Mouse (Mus musculus): Measurements from ENCODE around the gene Odf2l. TPM values are rescaled to one million over a fixed set of nuclear protein-coding genes. Genes with fewer than 3 reads are reported as not detected.

The Odf2l gene
- total RNA-seq, 2 experiments from 2014 or later = 16.4 to 23.5 TPM

DNA sequence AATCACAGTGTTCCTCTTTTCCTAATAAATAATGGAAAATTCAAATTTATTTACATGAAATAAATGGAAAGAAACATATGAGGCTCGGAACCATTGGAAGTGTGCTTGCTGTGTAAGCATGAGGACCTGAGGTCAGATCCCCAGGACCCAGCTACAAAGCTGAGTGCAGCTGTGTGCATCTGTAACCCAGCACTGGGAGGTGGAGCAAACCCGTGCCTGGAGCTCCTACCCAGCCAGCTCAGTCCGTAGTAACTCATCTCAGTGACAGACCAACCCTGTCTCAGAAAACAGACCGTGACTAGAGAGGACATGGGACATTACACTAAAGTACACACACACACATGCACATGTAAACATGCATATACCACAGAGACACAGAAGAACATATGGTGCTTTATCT is 21.8 kb downstream of the Odf2l start:
- no peak for DNase-seq

DNA sequence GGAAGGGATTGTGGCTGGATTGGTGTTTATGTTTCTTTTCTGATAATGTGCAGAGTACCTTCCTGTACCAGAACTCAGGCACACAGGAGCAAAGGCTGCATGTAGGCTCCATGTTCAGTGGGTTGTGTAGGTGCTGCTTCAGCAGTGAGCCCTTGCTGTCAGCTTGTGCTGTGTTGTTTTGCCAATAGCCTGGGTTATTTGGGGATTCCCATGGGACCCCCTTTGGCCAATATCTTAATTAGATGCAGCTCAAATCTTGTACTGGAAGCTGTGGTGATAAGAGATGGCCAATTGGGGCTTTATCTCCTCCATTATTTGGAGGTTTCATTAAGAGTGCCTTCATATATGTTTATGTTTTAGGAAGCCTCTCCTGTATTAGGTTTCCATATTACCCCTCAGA is 24.5 kb downstream of the Odf2l start:
- no peak for DNase-seq

DNA sequence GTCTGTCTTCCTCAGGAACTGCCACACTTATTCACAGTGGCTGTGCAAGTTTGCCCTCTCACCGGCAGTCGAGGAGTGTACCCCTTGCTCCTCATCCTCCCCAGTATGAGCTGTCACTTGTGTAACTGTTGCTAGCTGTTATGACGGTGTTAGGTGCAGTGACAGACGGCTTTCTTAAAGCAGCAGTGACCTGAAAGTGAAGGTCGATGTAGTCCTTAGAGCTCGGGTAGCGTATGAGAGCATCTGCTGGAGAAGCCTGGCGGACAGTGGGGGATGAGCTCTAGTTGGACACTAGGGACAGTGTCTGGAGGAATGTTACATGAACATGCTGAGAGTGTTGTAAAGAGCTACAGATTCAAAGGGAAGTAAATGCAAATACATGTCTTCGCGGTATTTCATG is 25.5 kb downstream of the Odf2l start:
- DNase-seq = no peak

DNA sequence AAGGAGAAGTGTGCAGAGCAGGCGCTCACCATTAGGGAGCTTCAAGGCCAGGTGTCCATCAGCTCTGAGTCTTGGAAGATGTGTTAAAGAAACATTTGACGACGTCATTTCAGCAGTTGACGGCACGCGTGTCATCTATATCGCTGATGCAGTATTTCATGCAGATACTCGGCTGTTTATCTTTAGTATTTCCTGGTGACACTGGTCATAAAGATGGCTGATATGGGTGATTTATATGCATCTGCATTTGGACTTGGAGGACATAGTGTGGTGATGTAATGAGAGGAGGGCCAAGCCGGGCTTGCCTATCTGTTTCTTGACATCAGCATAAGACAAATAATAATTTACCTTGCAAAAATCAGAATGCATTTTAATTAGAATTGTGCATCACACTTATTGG is 28.5 kb downstream of the Odf2l start:
- DNase-seq = no peak

DNA sequence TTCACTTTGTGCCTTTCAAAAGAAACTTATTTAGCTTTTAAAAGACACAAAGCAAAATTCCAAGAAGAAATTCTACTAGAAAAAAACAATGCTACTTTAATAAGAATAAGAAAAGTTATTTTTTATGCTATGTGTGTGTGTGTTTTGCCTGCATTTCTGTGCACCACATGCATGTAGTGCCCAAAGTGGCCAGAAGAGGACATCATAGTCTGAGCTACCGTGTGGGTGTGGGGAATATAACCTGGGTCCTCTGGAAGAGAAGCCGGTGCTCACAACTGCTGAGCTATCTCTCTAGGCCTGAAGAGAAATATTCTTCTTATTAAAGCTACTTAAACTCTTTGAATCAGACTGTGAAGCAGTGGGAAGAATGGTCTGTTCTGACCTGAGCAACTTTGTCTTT is 29.1 kb downstream of the Odf2l start:
- DNase-seq = no peak

DNA sequence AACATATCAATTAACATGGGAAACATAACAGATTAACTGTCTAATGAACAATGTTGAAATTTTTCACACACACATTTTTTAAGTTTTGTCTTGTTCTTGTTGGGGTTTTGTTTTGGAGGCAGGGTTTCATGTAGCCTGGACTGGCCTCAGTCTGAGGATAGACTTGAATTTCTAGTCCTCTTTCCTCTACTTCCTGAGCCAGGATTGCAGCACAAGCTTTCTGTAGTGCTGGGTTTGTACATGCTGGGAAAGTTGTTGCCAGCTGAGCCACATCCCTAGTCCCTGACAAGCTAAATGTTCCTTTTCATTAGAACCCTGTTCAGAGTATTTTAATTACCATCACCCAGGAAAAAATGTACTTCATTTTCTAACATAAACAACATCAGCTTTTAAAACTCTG is 29.6 kb downstream of the Odf2l start:
- no peak for DNase-seq

DNA sequence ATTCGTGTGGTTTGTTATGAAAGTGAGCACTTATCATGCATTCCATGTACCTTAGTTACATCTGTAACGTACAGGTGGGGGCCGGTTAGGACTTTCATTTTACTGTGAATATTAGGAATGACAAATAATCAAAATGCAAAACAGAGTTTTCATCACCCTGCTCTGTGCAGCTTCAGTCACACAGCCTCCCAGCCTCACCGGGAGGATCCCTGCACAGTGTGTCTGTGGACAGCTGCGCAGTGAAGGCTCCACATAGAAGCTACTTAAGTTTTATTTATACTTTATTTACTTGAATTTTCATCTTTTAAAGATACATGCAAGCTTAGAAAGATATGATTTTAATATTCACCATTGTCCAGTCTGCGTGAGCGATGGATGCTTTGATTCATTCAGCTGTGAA is 32.7 kb downstream of the Odf2l start:
- DNase-seq = no peak

DNA sequence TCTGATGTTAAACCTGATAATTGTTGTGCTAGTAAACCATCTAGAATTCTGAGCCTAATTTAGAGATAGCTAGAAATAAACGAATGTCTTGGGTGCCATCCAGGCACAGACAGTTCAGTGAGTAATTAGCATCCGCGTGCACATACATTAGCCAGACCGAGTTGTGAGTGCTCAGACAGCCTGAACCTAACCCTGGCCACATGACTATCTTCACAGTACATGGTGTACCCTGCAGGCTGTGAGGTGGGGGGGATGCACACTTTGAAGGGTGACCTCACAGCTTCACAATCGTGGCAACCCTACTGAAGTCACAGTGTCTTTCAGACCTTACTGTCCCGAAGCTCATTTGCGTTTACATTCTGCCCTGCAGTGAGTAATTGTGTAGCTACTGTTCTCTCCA is 33.5 kb downstream of the Odf2l start:
- DNase-seq = no peak

DNA sequence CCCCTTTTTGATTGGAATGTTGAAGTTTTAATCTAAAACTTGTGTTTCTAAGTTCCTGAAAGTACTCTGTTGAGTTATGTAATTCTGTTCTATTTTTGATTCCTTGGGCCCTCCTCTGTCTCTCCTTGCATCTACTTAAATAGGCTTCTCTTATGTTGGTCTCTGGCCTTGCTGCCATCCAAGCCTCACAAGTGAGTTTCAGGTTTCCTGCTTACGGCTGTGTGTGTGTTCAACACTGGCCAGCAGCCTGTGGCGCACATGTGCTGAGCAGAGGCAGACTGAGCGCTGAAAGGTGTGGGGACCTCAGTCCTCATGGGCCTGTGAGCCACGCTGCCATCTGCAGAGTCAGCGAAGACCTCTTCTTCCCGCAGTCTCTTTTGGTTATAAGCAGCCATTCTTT is 38.5 kb downstream of the Odf2l start:
- no peak for DNase-seq

DNA sequence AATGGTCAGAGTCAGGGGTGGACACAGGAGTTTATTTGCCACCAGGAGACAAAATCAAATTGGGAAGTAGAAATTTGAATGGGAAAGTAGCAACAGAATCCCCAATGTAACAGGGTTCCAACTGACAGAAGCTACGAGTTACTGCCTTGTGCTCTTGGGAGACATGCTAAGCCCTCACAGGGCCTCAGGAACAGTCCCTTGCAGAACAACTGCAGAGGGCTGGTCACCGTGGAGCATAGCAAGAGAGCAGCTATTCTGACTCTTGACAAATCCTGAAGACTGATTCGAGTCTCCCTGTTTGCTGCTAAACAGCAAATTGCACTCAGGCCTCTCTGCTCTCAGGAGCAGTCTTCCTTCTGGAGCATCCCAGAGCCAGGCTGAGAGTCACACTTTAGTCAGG is 40.1 kb downstream of the Odf2l start:
- no peak for DNase-seq

DNA sequence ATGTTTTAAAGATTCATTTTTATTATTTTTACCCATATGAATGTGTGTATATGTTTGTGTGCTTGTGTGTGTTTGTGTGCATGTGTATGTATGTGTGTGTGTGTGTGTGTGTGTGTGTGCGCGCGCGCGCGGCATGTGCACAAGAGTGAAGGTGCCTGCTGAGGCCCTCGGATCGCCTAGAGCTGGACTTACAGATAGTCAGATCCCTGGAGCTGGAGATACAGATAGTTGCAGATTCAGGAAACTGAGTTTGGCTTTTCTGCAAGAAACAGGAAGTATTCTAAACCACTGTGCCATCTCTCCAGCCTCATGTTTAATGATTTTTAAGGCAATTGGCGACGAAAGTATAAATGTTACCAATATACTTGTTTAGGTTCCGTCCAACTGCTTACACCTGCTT is 48.4 kb downstream of the Odf2l start:
- DNase-seq = no peak

DNA sequence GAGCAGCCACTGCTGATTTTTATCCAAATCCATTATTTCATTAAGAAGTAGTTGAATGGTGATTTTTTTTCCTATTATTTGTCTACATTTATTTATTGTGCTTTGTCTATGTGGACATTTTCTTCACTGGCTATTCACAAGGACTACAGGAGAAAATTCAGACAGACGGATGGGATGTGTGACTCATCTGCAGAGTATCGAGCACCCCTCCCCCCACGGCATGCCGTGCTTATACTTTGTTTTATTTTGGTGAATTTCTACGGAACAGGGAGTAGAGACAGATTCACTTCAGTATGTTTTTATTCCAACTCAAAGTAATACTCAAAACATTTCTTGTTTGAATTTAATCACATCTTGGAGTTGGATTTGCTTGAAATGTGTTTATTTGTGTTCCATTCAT is 49.4 kb downstream of the Odf2l start:
- DNase-seq = peak; percentile 54 to 72

DNA sequence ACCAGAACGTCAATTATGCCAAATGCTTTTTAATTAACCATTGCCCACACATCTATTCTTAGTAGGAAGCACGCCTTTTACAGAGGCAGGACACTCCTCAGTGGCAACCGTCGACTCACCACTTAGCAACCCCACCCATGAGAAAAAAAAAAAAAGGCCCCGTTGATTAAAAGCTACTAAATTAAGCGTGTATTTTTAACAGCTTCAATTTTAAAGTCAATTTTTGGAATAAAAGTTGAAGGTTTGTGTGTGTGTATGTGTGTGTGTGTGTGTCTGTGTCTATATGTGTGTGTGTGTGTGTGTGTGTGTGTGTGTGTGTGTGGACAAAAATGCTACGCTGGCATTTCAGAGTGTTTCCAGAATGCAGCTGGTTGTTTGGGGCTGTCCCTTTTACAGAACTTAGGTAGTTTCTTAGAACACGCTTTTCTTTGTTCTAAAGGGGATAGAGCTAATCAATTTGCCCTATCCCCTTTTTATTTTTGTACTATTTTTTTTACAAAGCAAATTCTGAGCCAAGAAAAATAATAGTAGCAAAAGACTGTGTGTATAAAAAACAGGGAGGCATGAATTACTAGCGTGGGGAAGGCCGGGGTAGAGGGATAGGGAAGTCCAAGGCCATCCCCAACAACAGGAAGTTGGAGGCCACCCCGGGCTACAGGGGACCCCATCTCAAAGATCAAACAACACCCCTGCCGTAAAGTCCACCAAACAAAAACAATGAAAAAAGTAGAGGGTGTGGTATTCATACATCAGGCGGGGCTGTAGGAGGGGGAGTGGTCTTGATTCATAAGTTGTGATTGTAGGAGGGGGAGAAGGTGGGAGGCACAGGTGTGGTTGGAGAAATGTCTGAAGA is 50.7 kb downstream of the Odf2l start:
- DNase-seq = no peak

DNA sequence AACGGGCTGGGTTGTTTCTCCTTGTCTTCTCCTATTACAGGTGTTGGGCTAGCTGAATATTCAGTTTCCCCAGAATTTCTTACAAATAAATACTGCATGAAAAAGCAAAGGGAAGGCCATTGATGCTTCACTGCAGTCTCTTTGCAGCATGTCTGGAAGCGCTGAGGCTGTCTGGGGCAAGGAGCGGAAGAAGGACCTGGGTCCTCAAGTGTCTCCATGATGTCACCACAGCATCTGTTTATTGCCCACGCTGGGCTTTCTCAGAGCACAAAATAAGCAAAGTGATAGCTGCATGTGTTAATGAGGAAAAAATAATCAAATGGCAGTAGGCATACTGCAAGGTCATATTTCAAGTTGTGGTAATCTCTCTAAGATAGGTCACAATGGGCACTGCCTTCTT is 51.6 kb downstream of the Odf2l start:
- no peak for DNase-seq

DNA sequence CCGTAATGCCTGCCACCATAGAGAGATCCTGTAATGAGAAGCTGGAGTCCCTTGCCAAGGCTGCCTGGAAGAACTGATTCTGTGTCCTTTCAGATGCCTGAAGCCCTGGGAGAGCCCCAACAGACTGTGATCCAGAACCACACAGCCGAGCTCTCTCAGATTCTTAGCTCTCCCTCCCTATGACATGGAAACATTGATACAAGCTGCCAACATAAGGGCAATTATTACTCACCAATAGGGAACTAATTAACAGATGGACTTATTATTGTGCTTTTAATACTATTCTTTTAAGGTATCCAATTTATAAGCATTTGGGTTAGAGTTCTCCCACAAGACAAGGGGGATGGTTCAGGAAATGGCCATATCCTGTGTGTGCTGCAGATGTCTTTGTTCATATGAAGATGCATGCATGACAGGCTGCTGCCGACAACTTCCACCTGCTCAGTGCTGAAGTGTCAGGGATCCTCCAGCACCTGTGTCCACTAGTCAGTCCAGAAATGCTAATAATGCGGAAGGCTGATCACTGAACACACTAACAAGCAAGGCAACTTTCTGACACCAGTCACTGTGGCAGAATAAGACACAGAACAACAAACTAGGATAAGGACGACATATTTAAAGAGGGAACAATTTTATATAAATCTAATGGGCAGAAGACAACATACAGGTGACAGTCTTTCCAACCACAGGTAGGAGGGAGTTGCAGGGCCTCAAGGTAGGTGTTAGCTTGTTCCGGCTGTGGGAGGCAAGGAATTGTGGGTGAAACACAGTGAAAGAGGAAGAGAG is 52.4 kb downstream of the Odf2l start:
- no peak for DNase-seq

DNA sequence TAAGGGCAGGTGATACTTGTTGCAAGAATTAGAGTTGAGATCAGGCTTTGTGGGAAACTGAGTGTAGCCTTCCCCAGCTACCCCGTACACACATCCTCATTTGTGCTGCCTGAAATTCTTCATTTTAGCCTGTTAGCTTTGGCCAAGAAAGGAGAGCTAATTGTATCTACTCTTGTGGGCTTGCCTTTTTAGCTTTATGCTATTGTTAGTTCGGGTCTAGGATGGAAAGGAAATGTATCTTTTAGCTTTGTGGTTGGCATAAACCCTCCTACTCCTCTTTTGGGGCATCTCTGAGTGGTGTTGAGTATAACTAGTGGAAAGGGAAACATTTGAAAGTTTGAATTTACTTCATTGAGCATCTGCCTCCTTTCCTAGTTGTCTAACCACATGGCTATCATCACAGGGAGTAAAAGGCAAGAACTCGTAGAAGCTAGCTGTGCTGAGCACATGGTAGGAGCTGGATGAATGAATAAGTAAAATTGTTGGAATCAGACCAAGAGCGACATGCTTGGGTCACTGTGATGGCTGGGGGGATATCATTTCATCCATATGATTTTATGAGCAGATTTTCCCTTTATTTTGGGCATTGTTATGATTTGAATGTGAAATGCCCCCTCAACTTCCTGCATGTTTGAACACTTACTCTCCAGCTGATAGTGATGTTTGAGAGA is 53.1 kb downstream of the Odf2l start:
- no peak for DNase-seq

DNA sequence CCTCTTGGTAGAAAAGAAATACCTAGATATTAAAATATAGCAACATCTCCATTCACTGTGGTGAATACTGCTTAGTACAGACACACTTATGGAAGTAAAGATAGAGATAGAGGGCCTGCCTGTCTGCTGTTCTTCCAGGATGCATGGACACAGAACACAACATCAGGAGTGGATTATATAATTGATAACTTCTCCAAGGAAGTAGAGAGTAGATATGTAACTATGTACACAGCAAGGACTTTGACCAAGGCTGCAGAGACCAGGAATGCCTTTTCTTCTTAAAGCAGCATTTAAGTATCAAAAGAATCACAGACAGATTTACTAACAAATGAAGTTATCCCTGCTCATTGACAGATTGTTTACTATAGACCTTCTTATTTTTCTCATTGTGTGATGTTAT is 66.3 kb downstream of the Odf2l start:
- no peak for DNase-seq

DNA sequence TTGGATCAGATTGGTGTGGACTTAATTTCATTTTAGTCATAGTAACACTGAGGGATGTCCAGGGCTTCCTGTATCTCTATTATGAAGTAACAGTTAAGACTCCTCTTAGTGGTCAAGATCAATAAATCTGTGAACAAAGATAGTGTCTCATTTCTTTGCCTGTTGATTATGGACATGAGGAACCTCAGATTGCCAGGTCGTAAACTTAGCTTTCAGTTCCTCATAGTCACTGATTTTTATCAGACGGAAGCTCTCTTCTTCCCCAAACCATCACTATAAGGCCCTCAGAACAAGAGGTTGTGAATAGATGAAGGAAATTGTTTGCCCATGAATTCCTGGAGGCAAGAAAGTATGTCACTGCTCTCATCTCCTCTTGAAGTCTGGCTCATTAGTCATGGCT is 73.6 kb downstream of the Odf2l start:
- DNase-seq = no peak

DNA sequence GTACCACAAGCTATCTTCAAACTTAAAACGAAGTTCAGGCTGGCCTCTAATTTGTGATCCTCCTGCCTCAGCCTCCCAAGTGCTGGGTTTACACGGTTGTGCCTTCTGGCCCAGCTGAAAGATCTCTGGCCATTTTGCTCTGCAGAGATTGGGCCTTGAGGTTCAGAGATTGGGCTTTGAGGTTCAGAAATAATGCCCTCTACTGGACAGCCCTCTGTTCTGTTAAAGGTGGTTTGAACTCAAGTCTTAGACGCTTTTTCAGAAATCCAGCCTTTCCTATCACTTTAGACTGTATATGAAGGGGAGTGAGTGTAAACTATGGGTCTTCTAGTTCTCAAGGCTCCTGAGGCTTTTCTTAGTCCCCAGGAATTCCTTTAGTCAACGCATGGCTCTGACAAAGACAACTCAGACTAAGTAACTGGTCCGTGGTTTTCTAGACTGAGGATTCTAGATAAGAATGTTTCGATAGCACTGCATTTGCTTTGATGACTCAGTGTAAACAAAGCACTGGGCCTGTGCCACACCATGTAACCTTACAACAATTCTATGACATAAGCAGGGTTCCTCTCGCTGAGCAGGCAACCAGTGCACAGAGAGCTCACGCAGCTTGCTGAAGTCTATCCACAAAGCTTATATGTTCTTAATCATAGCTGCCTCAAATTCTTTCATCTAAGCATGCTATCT is 77.0 kb downstream of the Odf2l start:
- DNase-seq = peak; percentile 13 to 32

DNA sequence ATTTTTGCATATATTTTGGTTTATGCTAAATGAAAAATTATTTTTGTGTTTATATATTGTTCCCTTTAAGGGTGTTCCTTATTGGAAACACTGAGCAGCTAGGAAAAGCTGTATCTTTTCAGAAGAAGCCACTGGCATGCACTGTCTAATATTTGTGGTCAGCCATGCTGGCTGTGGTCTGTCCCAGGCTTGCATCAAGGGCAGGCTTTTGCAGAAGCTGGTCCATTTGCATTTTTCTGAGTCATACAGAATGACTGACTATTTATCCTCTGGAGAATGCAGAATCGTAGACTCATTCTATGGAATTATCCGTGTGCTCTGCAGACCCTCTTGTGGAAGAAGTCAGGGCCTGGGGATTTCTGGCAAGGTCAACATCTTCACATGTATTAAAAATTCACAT is 79.7 kb downstream of the Odf2l start:
- no peak for DNase-seq
